Mouse (Mus musculus) lung, embryonic 15.5 days (tissue): Measurements from ENCODE around the gene Sh3rf1. TPM values are rescaled to one million over a fixed set of nuclear protein-coding genes. Genes with fewer than 3 reads are reported as not detected.

Source experiments
- polyA plus RNA-seq: library from polyadenylated mRNA; unstranded; fragments of >200 nt; fragmentation: Nextera tagmentation; extraction: Ambion mirVana; gene quantifications from 2 replicates; pipeline ENCODE4 v1.2.1, GENCODE M21; 2015

Sh3rf1 gene
- polyA plus RNA-seq, 1 experiment from 2014 or later, result 16.8 TPM

Other genes with a start within 250 kb of the Sh3rf1 start
- 16.8 and 20.7 TPM in 2 replicates for gene Clcn3, start 240.6 kb upstream of the Sh3rf1 start, polyA plus RNA-seq
- 15.9 and 18.0 TPM in 2 replicates for gene Nek1, start 230.7 kb upstream of the Sh3rf1 start, polyA plus RNA-seq